Mouse (Mus musculus) cerebellum, postnatal 10 days (tissue): ENCODE measurements around the gene Gpd1.

Source experiments
- DNase-seq, 2 experiments: peaks; one replicate each; pipeline ENCODE4 v3.0.0; 2021; ENCODE audit warnings: mixed read lengths in 2 of 2

Gpd1 gene

DNA sequence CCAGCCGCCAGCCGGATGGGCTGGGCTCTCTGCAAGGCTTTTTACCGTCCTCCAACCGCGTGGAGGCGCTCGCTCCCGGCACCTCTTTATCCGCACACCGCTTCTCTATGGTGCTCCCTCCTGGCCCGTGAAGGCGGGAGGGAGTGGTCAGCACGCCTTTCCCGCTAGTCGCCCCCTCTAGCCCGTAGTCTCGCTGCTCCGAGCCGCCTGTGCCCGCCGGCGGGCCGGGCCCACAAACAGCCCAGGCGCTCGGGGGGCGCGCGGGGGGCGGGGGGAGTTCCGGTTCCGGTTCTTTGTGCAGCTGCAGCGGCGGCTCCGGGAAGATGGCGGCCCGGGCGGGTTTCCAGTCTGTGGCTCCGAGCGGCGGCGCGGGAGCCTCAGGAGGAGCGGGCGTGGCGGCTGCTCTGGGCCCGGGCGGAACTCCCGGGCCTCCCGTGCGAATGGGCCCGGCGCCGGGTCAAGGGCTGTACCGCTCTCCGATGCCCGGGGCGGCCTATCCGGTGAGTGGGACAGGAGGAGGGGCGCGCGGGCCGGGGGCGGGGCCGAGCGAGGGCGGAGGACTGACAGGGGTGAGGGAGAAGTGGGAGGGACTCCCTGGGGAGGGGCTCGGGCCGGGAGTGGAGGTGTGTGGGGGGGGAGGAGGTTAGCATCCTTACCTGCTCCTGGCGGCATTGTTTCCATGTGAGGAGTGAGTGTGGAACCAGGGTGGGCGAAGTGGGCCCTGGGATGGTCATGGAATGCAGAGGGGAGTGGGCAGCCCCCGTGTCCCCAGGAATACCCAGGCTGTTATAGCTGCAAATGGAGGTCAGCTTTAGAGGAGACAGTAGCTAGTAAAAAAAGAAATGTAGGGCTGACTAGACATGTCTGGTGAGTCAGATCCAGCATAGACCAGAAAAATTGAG lies 15.1 kb upstream of the Gpd1 start, which contains the start of gene Smarcd1:
Gene Smarcd1 (plus strand): TSS at position 131 of the 902 bp plus-strand sequence.
- DNase-seq = peak; percentile 99

DNA sequence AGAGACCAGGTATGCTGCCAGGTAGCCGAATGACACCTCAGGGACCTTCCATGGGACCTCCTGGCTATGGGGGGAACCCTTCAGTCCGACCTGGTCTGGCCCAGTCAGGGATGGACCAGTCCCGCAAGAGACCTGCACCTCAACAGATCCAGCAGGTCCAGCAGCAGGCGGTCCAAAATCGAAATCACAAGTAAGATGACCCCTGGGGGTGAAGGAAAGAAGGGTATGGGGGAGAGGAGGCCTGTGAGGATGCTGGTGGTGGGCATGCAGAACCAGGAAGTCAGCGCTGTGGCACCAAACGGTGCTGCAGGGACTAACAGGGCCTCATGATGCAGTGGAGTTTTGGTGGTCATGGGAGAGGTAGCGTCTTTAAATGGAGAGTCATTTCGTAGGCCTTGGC lies 14.2 kb upstream of the Gpd1 start:
- peak in 1 of 2 experiments; percentile 33 for DNase-seq

DNA sequence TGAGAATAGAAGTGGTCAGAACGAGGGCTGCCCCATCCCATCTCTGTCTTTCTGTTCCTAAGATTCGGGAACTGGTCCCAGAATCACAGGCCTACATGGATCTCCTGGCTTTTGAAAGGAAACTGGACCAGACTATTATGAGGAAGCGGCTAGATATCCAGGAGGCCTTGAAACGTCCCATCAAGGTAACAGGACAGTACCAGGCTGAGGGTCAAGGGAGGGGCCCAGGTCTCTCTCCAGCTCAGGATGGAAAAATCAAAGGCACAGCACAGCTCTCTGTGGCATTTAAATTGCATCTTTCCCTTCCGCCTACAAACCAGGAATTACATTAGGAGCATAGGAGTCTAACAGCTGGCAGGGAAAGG lies 13.7 kb upstream of the Gpd1 start:
- no peak for DNase-seq

DNA sequence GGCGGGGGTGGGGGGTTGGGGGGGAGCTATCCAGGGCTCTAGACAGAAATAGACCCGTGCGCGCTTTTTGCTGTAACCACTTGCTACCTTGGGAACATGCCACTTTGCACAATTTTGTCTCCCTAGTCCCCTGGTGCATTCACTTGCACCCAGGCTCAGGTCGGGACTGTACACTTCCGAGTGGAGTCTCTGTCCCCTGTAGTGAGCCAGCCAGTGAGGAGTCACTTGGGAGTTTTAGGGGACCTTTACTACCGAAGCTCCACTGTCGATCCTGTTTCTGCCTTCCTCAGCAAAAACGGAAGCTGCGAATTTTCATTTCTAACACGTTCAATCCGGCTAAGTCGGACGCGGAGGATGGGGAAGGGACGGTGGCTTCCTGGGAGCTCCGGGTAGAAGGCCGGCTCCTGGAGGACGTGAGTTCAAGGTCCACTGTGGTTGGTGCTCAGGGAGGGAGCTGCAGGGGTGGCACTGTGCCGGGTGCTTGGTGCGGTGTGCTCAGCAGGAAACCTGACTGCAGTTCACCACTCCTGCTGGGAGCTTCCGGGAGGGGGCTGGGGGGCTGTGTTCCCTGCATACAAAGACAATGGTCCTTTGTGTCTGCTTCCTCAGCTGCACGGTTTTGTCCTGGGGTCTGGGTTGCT lies 13.2 kb upstream of the Gpd1 start:
- peak in 1 of 2 experiments; percentile 48 for DNase-seq

DNA sequence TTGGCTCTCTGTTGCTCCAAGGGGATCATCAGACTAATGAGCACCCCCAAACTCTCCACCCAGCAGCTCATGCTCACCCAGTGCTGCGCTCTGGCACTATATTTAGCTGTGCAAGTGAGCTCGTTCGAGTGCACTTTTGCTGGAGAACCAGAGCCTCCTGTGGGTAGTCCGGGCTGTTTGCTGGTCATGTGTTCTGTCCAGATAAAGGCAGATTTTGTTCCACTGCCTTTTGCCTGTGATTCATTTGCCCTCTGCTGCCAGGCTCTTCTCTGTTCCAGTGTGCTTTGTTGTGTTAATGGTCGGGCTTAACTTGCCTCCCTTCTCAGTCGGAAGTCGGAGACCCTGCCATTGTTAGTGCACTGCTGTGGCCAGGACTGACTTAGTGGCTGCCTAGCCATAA lies 12.4 kb upstream of the Gpd1 start:
- peak in 1 of 2 experiments; percentile 21 for DNase-seq

DNA sequence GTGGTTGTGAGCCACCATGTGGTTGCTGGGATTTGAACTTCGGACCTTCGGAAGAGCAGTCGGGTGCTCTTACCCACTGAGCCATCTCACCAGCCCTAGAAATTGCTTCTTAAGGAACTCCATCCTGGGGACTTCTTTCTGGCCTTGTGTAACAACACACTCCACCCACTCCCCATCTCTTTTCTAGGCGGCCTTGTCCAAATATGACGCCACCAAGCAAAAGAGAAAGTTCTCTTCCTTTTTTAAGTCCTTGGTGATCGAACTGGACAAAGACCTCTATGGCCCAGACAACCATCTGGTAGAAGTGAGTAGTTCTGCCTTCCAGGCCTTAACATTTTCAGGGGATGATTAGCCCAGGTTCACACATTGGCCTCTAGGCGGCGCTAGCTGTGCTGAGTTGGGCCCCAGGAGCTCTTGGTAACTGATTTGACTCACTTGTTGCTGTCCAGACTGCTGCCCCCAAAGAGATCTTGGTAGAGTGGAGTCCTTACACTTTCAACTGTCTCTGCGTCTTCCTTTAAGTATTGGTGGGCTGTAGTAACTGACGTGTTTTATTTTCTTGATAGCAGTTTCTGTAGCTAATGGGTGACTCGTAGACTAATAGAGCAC lies 11.8 kb upstream of the Gpd1 start, which contains the start of gene Gm17349:
Gene Gm17349 (minus strand): TSS at position 51 of the 609 bp plus-strand sequence.
- peak; percentile 69 to 81 for DNase-seq

DNA sequence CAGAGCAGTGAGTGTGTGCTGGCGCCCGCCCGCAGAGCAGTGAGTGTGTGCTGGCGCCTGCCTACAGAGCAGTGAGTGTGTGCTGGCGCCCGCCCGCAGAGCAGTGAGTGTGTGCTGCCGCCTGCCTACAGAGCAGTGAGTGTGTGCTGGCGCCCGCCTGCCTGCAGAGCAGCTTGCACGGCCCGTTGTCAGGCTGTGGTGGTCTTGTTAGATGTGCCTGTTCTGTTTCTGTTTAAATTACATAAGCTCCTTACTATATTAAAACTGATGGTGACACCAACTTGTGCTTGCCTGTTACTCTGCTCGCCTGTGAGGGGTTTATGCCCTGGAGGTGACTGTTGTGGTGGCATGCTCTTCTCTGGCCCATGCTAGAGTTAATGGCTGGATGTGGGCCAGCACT lies 9.1 kb upstream of the Gpd1 start:
- DNase-seq = no peak

DNA sequence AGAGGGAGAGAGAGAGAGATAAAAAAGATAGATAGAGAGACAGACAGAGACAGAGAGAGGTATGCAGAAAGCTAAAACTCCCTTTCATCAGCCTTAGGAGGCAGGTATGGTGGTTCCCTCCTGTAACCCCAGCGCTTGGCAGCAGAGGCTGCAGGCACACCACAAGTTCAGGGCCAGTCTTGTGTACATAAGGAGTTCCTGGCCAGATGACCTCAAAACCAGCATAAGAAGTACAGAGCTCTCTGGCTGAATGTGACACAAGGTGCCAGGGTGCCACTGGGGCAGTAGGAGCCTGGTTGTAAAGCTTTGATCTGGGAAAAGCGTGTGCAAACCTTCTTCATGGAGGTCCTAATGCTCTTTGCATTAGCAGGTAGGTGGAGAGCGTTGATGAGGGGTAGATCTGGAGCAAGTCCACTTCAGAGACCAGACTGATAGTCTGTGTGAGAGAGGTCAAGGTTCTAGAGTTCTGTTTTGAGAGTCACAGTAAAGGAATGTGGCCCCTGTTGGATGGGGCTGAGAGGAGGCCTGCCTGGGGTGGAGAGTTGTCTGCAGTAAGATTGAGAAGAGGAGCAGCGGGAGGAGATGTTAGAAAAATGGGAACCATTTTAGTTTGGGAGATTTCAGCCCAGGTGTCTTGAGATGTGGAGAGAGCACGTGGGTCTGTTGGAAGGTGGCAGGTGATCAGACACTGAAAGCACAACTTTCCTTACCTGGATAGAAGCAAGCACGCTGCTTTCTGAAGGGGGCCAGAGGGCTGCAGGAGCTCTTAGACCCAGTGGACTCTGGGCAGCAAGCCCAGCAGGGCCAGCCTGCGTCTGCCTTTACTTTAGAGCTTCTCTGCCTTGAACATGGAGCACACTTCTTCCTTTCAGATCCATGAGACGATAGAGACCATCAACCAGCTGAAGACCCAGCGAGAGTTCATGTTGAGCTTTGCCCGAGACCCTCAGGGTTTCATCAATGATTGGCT lies 6.8 kb upstream of the Gpd1 start:
- DNase-seq = no peak

DNA sequence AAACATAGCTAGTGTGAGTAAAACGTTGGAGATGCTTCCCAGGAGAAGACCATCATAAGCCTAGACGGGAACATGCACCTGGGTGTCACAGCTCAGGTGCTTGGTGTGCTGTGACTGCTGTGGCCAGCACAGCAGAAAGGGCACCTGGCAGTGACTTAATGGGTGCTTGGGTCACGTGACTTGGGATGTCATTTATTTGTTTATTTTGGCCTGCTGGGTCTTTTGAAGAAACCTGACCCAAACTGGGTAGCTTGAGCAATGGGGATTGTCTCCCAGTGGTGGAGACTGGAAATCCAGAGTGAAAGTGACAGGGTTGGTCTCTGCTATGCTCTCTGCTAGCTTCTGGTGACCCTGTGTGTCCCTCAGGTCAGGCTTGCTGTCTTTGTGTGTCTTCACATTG lies 5.8 kb upstream of the Gpd1 start:
- DNase-seq = no peak

DNA sequence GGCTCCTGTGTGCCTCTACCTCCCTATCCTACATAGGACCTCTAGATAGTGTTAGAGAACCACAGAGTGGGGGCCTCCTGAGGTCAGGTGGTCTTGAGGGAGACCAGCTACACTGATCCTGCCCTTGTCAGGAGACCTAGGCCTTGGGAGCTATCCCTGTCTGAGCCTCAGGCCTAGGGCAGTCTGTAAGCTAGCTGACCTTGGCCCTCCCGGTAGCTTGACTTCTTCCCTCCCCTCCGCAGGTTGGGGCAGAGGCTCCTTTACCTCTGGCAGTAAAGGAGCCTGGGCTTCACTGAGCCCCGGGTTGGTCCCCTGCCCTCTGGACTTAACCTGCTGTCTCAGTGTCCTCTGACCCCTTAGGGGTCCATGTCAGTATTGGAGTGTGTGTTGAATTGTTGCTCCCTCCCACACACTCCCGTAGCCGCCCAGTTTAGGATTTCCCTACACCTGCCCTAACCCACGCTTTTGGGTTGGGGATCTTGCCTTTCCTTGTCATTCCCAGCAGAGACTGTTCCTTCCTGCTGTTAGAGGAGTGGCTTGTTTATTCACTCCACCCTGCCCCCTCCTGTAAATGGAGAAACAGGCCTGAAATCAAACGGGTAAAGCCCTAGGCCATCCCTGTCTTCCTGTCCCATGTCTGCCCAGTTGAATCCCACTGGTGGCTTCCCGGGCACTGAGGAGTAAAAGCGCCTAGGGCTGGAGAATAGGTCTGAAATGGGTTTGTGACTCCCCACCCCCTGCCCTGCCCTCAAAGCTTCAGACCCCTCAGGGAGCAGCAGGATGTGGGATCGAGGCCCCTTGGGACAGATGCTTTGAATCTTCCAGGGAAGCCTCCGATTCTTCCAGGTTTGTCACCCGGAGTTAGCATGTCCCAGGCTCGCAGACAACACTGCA lies 4.4 kb upstream of the Gpd1 start:
- DNase-seq = peak in 1 of 2 experiments; percentile 12

DNA sequence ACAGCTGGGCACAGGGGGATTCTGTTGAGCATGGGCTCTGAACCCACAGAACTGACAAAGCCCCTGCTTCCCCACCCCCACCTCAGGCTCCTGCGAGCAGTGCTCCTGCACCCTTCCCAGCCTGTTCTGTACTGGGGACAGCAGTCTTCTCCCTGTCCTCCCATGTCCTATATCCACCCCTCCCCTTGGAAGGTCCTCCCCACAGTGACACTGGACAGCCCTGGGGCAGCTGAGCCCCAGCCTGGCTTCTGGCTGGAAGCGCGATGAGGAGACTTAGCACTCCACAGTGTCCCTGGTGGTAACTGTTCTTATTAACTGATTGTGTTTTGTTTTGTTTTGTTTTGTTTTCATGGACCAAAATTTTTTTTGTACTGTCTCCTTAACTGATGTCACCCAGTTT lies 3.7 kb upstream of the Gpd1 start:
- DNase-seq = no peak

DNA sequence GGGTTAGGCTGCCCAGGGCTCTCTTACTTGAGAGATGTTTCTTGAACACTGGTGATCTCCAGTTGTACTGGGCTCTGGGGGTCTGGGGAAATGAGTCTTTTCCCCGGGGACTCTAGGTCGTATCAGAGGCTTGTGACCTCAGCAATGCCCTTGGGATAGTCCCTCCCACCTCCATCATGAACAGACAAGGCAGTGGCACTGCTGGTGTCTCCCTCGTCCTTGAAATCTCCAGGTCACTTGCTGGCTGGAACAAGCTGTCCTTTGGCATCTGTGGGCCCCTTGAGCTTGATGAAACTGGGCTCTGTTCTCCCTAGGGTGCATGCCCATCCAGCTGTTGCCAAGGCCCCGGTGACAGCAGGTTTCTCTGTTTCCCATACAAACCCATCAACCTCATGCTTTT lies 3.1 kb upstream of the Gpd1 start:
- no peak for DNase-seq

DNA sequence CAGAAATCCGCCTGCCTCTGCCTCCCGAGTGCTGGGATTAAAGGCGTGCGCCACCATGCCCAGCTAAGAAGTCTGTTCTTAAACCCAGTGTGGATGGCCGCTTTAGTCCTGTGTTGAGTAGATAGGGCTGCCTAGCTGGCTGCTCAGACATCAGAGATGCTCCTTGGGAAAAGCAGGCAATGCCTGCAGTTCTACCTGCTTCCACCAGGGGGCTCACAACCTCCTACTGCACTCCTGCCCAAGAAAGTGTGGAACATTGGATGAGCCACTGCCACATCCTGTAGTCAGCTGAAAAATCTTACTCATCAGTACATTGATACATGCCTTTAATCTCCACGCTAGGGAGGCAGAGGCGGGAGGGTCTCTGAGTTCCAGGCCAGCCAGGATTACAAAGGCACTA lies 2.5 kb upstream of the Gpd1 start:
- DNase-seq = peak; percentile 90 to 92

DNA sequence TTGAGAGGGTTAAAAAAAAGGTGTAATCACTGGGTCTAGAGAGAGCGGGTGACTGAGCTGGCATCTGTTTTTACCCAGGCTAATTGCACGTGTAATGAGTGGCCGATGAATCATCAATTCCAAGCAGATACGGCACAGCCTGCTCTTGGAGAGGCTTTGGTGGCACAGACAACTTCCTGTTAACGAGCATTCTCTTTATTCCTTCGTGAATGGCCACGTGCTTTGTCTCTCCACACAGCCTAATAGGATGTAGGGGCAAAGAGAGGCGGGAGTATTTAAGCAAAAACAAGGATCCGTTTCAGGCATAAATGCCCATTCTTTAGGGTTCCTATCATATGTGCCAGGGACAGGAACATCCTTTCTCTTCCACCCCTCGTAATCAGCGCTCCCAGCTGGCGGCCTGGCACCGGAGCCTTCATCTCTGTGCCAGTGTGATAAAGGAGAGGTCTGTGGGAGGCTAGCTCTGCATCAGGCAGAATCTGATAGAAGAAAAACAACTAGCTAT lies 1.9 kb upstream of the Gpd1 start:
- DNase-seq = peak; percentile 76 to 83

DNA sequence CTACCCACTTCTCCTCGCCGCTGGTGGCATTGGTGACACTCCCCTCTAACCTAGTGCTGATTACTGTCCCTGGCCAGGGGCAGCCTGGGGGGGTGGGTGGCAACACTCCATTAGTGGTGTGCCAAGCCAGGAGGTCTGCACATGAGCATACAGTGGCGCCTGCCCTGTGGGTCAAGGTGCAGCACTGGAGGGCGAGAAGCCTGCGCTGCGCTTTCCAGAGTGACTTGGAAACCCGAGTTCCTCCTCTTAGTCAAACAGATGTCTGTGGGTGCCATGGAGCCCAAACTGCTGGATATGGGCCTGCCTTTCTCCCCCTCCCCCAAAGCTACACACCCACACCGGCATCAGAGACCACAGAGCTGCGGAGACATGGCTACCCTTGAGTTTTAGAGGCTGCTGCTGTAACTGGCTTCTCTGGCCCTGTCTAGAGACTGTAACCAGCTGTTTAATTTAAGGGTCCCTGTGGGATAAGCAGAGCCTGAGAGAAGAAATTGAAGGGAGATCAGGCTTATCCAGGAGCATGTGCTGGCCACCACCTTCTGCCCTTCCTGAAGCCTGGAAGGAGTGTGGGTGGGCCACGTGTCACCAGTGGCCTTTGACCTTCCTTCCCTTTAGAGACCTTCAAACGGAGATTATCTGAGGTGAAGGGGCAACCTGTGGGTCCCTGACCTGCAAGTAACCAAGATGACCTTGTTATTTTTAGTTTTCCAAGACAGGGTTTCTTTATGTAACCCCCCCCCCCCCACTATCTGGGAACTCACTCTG lies 1.2 kb upstream of the Gpd1 start:
- no peak for DNase-seq

DNA sequence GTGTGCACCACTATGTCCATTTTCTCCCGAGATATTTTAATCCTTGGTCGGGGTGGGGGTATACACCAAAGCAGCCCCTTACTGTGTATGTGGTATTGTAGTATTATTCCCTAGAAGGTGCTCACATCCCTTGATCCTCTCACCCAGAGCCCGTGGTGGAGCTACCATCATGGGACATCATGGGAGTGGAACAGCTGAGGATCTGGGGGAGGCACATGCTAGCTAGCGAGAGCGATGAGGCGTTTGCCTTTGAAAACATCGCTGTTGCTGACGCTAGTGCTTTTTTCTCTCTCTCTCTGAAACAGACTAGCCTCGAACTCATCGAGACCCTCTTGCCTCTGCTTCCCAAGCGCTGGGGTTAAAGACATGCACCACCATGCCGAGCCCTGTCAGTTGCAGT lies 501 bp upstream of the Gpd1 start:
- DNase-seq = no peak

DNA sequence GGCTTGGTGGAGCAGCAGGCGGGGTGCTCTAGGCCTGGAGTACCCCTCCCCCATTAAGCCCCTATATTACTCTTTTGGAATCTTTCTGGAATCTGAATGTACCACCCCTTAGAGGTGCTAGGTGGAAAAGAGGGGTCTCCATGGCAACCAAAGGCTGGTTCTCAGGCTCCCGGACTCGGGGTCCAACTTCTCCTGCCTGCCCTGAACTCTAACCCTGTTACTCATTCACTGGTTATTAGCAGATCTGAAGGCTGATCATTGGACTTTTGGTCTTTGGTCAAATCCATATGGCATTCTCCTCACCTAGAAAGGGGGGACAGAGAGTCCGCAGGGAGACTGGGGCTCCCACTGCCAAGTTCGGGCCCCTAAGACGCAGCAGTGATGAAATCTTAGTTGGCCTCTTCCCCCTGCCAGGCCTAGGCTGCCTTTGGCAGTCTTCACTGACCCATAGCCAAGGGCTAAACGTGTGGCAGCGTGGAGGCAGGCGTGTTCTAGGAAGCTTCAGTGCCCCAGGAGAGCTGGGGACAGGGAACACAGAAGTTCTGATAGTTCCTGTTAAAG lies 1.2 kb downstream of the Gpd1 start:
- no peak for DNase-seq

DNA sequence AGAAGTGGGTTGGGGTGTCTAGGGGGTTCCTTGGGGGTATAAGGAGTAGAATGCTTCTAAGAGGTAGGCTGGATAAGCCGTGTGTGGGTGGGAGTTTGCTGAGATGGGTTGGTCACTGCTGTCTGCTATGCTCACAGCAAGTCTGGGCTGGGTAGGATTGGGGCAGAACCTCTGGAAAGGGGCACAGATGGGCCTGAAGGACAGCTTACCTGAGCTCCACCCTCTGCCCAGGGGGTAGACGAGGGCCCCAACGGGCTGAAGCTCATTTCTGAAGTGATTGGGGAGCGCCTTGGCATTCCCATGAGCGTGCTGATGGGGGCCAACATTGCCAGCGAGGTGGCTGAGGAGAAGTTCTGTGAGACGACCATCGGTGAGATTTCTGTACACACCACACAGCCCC lies 2.5 kb downstream of the Gpd1 start:
- no peak for DNase-seq

DNA sequence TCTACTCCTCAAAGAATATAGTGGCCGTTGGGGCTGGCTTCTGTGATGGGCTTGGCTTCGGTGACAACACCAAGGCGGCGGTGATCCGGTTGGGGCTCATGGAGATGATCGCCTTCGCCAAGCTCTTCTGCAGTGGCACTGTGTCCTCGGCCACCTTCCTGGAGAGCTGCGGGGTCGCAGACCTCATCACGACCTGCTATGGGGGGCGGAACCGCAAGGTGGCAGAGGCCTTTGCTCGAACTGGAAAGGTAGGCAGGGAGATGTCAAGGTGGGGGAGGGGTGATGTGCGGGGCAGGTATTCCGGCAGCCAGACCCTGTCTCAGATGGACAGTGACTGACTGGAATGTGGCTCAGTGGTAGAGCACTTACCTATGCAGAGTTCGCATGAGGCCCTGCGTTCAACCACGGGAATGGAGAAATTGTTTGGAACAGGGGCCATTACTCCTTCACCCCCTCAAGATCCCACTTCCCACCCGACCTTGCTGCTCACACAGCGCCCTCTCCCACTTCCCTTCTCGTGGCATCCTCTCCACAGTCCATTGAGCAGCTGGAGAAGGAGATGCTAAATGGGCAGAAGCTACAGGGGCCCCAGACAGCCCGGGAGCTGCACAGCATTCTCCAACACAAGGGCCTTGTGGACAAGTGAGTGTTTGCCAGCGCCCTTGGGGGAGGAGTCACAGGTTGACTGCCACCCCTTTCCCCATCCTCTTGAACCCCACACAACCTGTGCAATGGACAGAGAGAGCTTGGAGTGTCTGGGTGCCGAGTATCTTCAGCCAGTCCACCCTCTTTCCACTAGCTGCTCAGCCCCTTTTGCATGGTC lies 4.8 kb downstream of the Gpd1 start:
- DNase-seq = no peak
